Mouse (Mus musculus) right cerebral cortex, adult 18-20 months (tissue): ENCODE measurements around the gene Mterf1b.

Source experiments
- DNase-seq: peaks from one replicate; pipeline ENCODE4 v3.0.0; 2022; ENCODE audit warnings: mixed read lengths

The Mterf1b gene

GRCm38 (mm10) chr5:4246095-4246494, 53.9 kb downstream of the Mterf1b start:
- DNase-seq = no peak
